Mouse (Mus musculus) testis, adult 2 months (tissue): ENCODE results near the gene Spats2l. TPM values are rescaled to one million over a fixed set of nuclear protein-coding genes. Genes with fewer than 3 reads are reported as not detected.

ENCODE experiments used
- H3K27ac ChIP-seq: fragments of 200-500 bp; 2 replicates; pipeline ENCODE4 v1.5.1; 2012; ENCODE audit warnings: low read depth, low read length; ENCODE audit not compliant: control insufficient read depth, insufficient read depth
- H3K27me3 ChIP-seq: fragments of 200-500 bp; 2 replicates; pipeline ENCODE4 v1.6.1; 2012; ENCODE audit warnings: mild to moderate bottlenecking, low read length, moderate library complexity; ENCODE audit not compliant: control insufficient read depth, insufficient read depth
- H3K36me3 ChIP-seq: fragments of 200-500 bp; 2 replicates; pipeline ENCODE4 v1.6.1; 2012; ENCODE audit warnings: mild to moderate bottlenecking, low read length; ENCODE audit not compliant: control insufficient read depth, insufficient read depth
- H3K4me1 ChIP-seq: fragments of 200-500 bp; 2 replicates; pipeline ENCODE4 v1.6.1; 2012; ENCODE audit warnings: low read length; ENCODE audit not compliant: control insufficient read depth, insufficient read depth
- H3K4me3 ChIP-seq: fragments of 200-500 bp; 2 replicates; pipeline ENCODE4 v1.5.1; 2012; ENCODE audit warnings: low read depth, mild to moderate bottlenecking, low read length, moderate library complexity, mixed read lengths; ENCODE audit not compliant: control insufficient read depth
- CTCF ChIP-seq: fragments of 200-500 bp; IDR thresholded peaks from 2 replicates; pipeline ENCODE4 v1.5.1; 2012; ENCODE audit warnings: low read depth, mild to moderate bottlenecking, inconsistent platforms, low read length, moderate library complexity; ENCODE audit not compliant: control insufficient read depth, insufficient read depth, insufficient replicate concordance
- POLR2A ChIP-seq: fragments of 200-500 bp; IDR thresholded peaks from 2 replicates; pipeline ENCODE4 v1.6.1; 2012; ENCODE audit warnings: low read depth, mild to moderate bottlenecking, inconsistent platforms, low read length, moderate library complexity; ENCODE audit not compliant: control insufficient read depth
- polyA plus RNA-seq: library from polyadenylated mRNA; depleted of rRNA; stranded (reverse); fragments of >200 nt; gene quantifications from 2 replicates; pipeline ENCODE4 v1.2.3, GENCODE M21; 2012

Spats2l gene
- polyA plus RNA-seq, 1 experiment, result 0.44 TPM

- Histone ChIP-seq H3K36me3 (no peaks in the 10 kb centered on the region), H3K27ac (no peak overlapping the region), H3K4me3 (no peak overlapping the region), H3K27me3 (no peaks in the 10 kb centered on the region), H3K4me1 (peaks cover 6% of the 10 kb centered on the region; the same call in 1 of the 2 replicates)
- TF ChIP-seq POLR2A, result no peak
- no peak for TF ChIP-seq CTCF
These were observed 636 bp upstream of the Spats2l start for GRCm38 (mm10) chr1:57773326-57773725.

GRCm38 (mm10) chr1:57774668-57775495, 920 bp downstream of the Spats2l start:
- TF ChIP-seq CTCF (no peak), POLR2A (no peak)
- H3K27me3 ChIP-seq, result no peaks in the 10 kb centered on the region
- no peaks in the 10 kb centered on the region for H3K36me3 ChIP-seq
- peak overlapping the region; percentile 77 for H3K4me3 ChIP-seq
- H3K27ac ChIP-seq, result no peak overlapping the region
- peaks cover 6% of the 10 kb centered on the region; the same call in 1 of the 2 replicates for H3K4me1 ChIP-seq

- no peak overlapping the region for H3K27ac ChIP-seq
- H3K4me3 ChIP-seq, result peak overlapping the region; percentile 77
- TF ChIP-seq CTCF (no peak), POLR2A (no peak)
- no peaks in the 10 kb centered on the region for H3K27me3 ChIP-seq
- no peaks in the 10 kb centered on the region for H3K36me3 ChIP-seq
- H3K4me1 ChIP-seq, result peaks cover 6% of the 10 kb centered on the region; the same call in 1 of the 2 replicates
These were observed 1.5 kb downstream of the Spats2l start for GRCm38 (mm10) chr1:57775496-57775790.

GRCm38 (mm10) chr1:57776671-57777281, 2.8 kb downstream of the Spats2l start:
- H3K4me1 ChIP-seq, result peaks cover 6% of the 10 kb centered on the region; the same call in 1 of the 2 replicates
- H3K4me3 ChIP-seq, result no peak overlapping the region
- TF ChIP-seq POLR2A (no peak), CTCF (no peak)
- no peaks in the 10 kb centered on the region for H3K36me3 ChIP-seq
- no peaks in the 10 kb centered on the region for H3K27me3 ChIP-seq
- H3K27ac ChIP-seq, result no peak overlapping the region

GRCm38 (mm10) chr1:57784300-57784699, 10.3 kb downstream of the Spats2l start:
- H3K36me3 ChIP-seq, result no peaks in the 10 kb centered on the region
- no peak overlapping the region for H3K27ac ChIP-seq
- TF ChIP-seq POLR2A, result no peak
- no peak for TF ChIP-seq CTCF
- H3K27me3 ChIP-seq, result no peaks in the 10 kb centered on the region
- no peak overlapping the region for H3K4me3 ChIP-seq
- no peaks in the 10 kb centered on the region for H3K4me1 ChIP-seq

- TF ChIP-seq CTCF (no peak), POLR2A (no peak)
- Histone ChIP-seq H3K36me3 (no peaks in the 10 kb centered on the region), H3K27ac (no peak overlapping the region), H3K4me3 (no peak overlapping the region), H3K27me3 (no peaks in the 10 kb centered on the region), H3K4me1 (no peaks in the 10 kb centered on the region)
These were observed 15.9 kb downstream of the Spats2l start for GRCm38 (mm10) chr1:57789831-57790230.

- Histone ChIP-seq H3K4me3 (no peak overlapping the region), H3K27me3 (no peaks in the 10 kb centered on the region), H3K36me3 (no peaks in the 10 kb centered on the region), H3K27ac (no peak overlapping the region), H3K4me1 (no peaks in the 10 kb centered on the region)
- TF ChIP-seq CTCF, result no peak
- TF ChIP-seq POLR2A, result no peak
These were observed 18.2 kb downstream of the Spats2l start for GRCm38 (mm10) chr1:57792212-57792611.
